Mouse (Mus musculus) small intestine, adult 2 months (tissue): ENCODE results near the gene St6galnac3.

ENCODE experiments used
- CTCF ChIP-seq: fragments of 200-500 bp; IDR thresholded peaks from 2 replicates; pipeline ENCODE4 v1.5.1; 2012; ENCODE audit warnings: low read depth, mild to moderate bottlenecking, control low read depth, inconsistent platforms, low read length, moderate library complexity, mixed read lengths; ENCODE audit not compliant: insufficient replicate concordance, insufficient read length; ENCODE audit errors: extremely low read depth
- POLR2A ChIP-seq: fragments of 200-500 bp; IDR thresholded peaks from 2 replicates; pipeline ENCODE4 v1.6.1; 2012; ENCODE audit warnings: low read depth, mild to moderate bottlenecking, control low read depth, inconsistent platforms, low read length, moderate library complexity

DNA sequence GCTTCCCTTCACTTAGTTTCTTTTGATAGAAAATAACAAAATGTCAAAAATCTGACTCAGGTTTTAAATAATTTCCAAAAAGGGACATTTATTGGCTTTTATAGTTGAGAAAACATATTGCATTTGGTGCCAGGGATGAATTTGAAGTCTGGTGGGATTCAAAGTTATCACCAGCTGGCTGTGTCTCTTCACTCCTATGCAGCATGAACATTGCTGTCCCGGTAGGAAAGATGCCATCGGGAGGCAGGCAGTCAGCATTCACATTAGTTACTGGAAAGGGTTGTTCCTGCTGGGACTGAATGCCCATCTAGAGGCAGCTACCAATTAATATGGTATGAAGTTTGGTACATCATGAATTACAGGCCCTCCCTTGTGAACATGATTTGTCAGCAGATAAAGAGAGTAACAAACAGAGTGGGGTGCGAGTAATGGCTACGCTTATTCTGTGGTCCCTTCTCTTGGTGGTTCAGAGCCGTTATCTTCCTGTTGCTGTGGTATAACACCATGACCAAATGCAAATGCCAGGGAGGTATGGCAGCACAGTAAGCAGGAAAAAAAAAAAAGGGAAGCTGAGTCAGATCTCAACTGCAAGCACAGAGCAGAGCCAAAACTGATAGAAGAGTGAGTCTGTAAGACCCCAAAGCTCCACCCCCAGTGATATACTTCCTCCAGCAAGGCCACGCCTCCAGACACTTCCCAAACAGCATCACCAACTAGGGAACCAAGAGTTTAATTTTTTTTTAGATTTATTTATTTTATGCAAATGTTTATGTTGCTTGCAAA is 535.1 kb downstream of the St6galnac3 start:
- TF ChIP-seq CTCF (no peak), POLR2A (no peak)
